Mouse (Mus musculus): ENCODE measurements at regions not wholly inside any gene's neighbourhood (a gene's known extent, or its start where the extent isn't known, plus 50 kb on each side); places are given as distances from the start of the nearest gene placed in this dataset.

GRCm38 (mm10) chr15:61770721-61771542 lies 848.1 kb upstream of the A1bg start:
- peak; percentile 31 for DNase-seq (ENCODE audit: low read depth, low spot score)

- DNase-seq (ENCODE audit: low read depth, low spot score): peak; percentile 21
Observed at GRCm38 (mm10) chr15:61766544-61767094, 843.8 kb upstream of the A1bg start.

- peak; percentile 28 for DNase-seq (ENCODE audit: low read depth, low spot score)
Observed at GRCm38 (mm10) chr15:61753802-61754201, 831.0 kb upstream of the A1bg start.

- no peak for DNase-seq (ENCODE audit: low read depth, low spot score)
Observed at GRCm38 (mm10) chr15:61723696-61724095, 800.9 kb upstream of the A1bg start.

GRCm38 (mm10) chr15:61718486-61718885 lies 795.7 kb upstream of the A1bg start:
- no peak for DNase-seq (ENCODE audit: low read depth, low spot score)

- no peak for DNase-seq (ENCODE audit: low read depth, low spot score)
Observed at GRCm38 (mm10) chr15:61717216-61717615, 794.4 kb upstream of the A1bg start.

GRCm38 (mm10) chr15:61713953-61714352 lies 791.1 kb upstream of the A1bg start:
- no peak for DNase-seq (ENCODE audit: low read depth, low spot score)

- DNase-seq (ENCODE audit: low read depth, low spot score): no peak
Observed at GRCm38 (mm10) chr15:61708928-61709327, 786.1 kb upstream of the A1bg start.

- peak; percentile 6 for DNase-seq (ENCODE audit: low read depth, low spot score)
Observed at GRCm38 (mm10) chr15:61707952-61708351, 785.1 kb upstream of the A1bg start.

GRCm38 (mm10) chr15:61692679-61693078 lies 769.9 kb upstream of the A1bg start:
- DNase-seq (ENCODE audit: low read depth, low spot score): no peak

- peak; percentile 15 for DNase-seq (ENCODE audit: low read depth, low spot score)
Observed at GRCm38 (mm10) chr15:61690425-61690824, 767.6 kb upstream of the A1bg start.

GRCm38 (mm10) chr15:61689776-61690397 lies 767.1 kb upstream of the A1bg start:
- no peak for DNase-seq (ENCODE audit: low read depth, low spot score)

GRCm38 (mm10) chr15:61682968-61683367 lies 760.2 kb upstream of the A1bg start:
- DNase-seq (ENCODE audit: low read depth, low spot score): no peak

- no peak for DNase-seq (ENCODE audit: low read depth, low spot score)
Observed at GRCm38 (mm10) chr15:61670556-61670955, 747.7 kb upstream of the A1bg start.

GRCm38 (mm10) chr15:61660581-61660980 lies 737.8 kb upstream of the A1bg start:
- DNase-seq (ENCODE audit: low read depth, low spot score): no peak

GRCm38 (mm10) chr15:61656951-61657350 lies 734.1 kb upstream of the A1bg start:
- no peak for DNase-seq (ENCODE audit: low read depth, low spot score)

- no peak for DNase-seq (ENCODE audit: low read depth, low spot score)
Observed at GRCm38 (mm10) chr15:61654846-61655245, 732.0 kb upstream of the A1bg start.

- DNase-seq (ENCODE audit: low read depth, low spot score): no peak
Observed at GRCm38 (mm10) chr15:61653853-61654252, 731.0 kb upstream of the A1bg start.

- DNase-seq (ENCODE audit: low read depth, low spot score): no peak
Observed at GRCm38 (mm10) chr15:61618638-61619500, 696.1 kb upstream of the A1bg start.

GRCm38 (mm10) chr15:61610662-61611061 lies 687.9 kb upstream of the A1bg start:
- DNase-seq (ENCODE audit: low read depth, low spot score): no peak

- DNase-seq (ENCODE audit: low read depth, low spot score): no peak
Observed at GRCm38 (mm10) chr15:61609656-61610055, 686.8 kb upstream of the A1bg start.

- no peak for DNase-seq (ENCODE audit: low read depth, low spot score)
Observed at GRCm38 (mm10) chr15:61608301-61608731, 685.5 kb upstream of the A1bg start.
